12 mouse cellular contexts compared by ENCODE assay signal in the genomic region with DNA sequence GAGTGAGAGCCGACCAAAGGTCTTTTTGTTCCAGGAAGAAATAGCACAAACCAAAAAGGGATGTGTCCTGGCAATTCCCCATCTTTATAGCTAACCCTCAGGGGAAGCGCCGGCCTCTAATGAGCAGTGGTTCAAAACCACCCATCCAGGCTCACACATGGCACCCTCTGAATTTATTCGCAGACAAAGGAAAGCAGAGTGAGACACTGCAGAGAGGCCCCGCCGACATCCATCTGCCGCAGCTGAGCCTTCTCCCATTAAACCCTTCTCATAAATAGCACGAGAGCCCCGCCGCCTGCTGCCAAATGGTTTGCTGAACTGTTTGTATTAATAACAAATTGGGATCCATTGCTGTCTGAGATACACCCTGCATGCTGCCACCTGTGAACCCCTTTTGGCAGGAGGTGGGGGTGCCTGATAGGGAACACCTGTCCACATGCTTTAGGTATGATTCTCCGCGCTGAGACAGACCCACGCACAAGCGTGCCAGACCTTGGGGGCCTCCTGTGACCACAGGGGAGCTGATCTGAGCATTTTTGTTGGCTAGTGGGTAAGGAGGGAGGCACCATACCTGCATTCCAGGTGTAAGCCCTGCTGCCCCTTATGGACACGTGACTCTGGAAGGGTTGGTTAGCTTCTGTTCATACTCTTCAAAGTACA.
DNase-seq lines count a peak whose midpoint lies in the region; ATAC-seq lines count a peak whose summit lies in the region.
"Had no signal": no experiment of that assay in that cellular context is flagged by ENCODE, and none has a peak within 500 bp of the region (broad histone marks: within the 10 kb centered on the region; RNA-seq: fewer than 3 reads in every experiment).

No protein-coding gene starts in this region.

- no peaks in the 10 kb centered on the region for H3K27me3 ChIP-seq in hindbrain, embryonic 12.5 days

- no peaks in the 10 kb centered on the region for H3K36me3 ChIP-seq in hindbrain, embryonic 12.5 days
- H3K36me3 ChIP-seq: G1E had no signal

- no peak overlapping the region for H3K4me3 ChIP-seq in hindbrain, embryonic 12.5 days

- H3K4me1 ChIP-seq in hindbrain, embryonic 12.5 days: peaks cover 11% of the 10 kb centered on the region

- peak; percentile 6 for DNase-seq in ZHBTc4 (ENCODE audit: low read depth, low spot score)
- peak; percentile 27 to 40 for DNase-seq in cerebellum, adult 18-20 months
- peak; percentile 34 for DNase-seq in mesoderm, embryonic 11.5 days (ENCODE audit: low read depth, low spot score)
- DNase-seq in lung, postnatal 4 days: no peak
- no peak for DNase-seq in kidney, adult 11 months
- DNase-seq: adrenal gland, postnatal 25 days; gastrocnemius, postnatal 25 days; lung, embryonic 14.5 days had no signal

- H3K4me2 ChIP-seq in hindbrain, embryonic 12.5 days (replicated peaks): no peak overlapping the region
- H3K4me2 ChIP-seq: lung, embryonic 14.5 days had no signal

- ATAC-seq in hindbrain, embryonic 12.5 days (ENCODE audit: low FRiP score): peak; percentile 67
- no peak for ATAC-seq in erythroid progenitor cell, adult 5-6 weeks (replicated peaks; ENCODE audit: low FRiP score, poor library complexity, severe bottlenecking)
- no peak for ATAC-seq in granulocyte monocyte progenitor cell, adult 5-6 weeks (replicated peaks; ENCODE audit: poor library complexity, severe bottlenecking)

- WGBS in hindbrain, embryonic 12.5 days: 67% methylated on average over 15 of the region's 15 CpGs

- H3K9me3 ChIP-seq in hindbrain, embryonic 12.5 days (replicated peaks): no peaks in the 10 kb centered on the region

- H3K9ac ChIP-seq in hindbrain, embryonic 12.5 days: no peak overlapping the region
- H3K9ac ChIP-seq: lung, embryonic 14.5 days had no signal

- H3K27ac ChIP-seq in hindbrain, embryonic 12.5 days: peak overlapping the region; percentile 55

Comparison
In these comparisons a context has a peak if more than half of its experiments do, and no peak if none do; other contexts are left out.
1. DNase-seq: peak in ZHBTc4 (single experiment), cerebellum, adult 18-20 months (2 of 2) and mesoderm, embryonic 11.5 days (single experiment); none in lung, postnatal 4 days (0 of 2) and kidney, adult 11 months (single experiment).